Mouse (Mus musculus) spleen, adult 18-20 months (tissue): ENCODE results near the gene Thra.
A peak's percentile ranks its signal among the peaks of the same experiment; 100 is the strongest.

Experiments used
- DNase-seq, 2 experiments: peaks; one replicate each; pipeline ENCODE4 v3.0.0; 2022; ENCODE audit warnings: mixed read lengths in 2 of 2

Gene Thra

GRCm38 (mm10) chr11:98746855-98747693 lies 6.6 kb downstream of the Thra start:
- peak in 1 of 2 experiments; percentile 60 for DNase-seq

GRCm38 (mm10) chr11:98747804-98748505 lies 7.5 kb downstream of the Thra start:
- no peak for DNase-seq

GRCm38 (mm10) chr11:98748506-98749416 lies 8.3 kb downstream of the Thra start:
- DNase-seq = no peak

- no peak for DNase-seq
Observed at GRCm38 (mm10) chr11:98749716-98750115, 9.3 kb downstream of the Thra start.

GRCm38 (mm10) chr11:98750351-98751201 lies 10.1 kb downstream of the Thra start:
- DNase-seq = no peak

GRCm38 (mm10) chr11:98751221-98751782 lies 10.9 kb downstream of the Thra start:
- DNase-seq = no peak

GRCm38 (mm10) chr11:98752562-98753140 lies 12.2 kb downstream of the Thra start:
- no peak for DNase-seq

- DNase-seq = no peak
Observed at GRCm38 (mm10) chr11:98753264-98753663, 12.8 kb downstream of the Thra start.

GRCm38 (mm10) chr11:98754151-98754620 lies 13.7 kb downstream of the Thra start:
- DNase-seq = no peak

- DNase-seq = peak; percentile 48 to 66
Observed at GRCm38 (mm10) chr11:98754621-98755181, 14.3 kb downstream of the Thra start.

GRCm38 (mm10) chr11:98755726-98756380 lies 15.4 kb downstream of the Thra start:
- no peak for DNase-seq

GRCm38 (mm10) chr11:98756711-98757110 lies 16.3 kb downstream of the Thra start:
- DNase-seq = no peak

GRCm38 (mm10) chr11:98761939-98762338 lies 21.5 kb downstream of the Thra start:
- no peak for DNase-seq

GRCm38 (mm10) chr11:98762756-98763501 lies 22.5 kb downstream of the Thra start:
- DNase-seq = no peak

GRCm38 (mm10) chr11:98763502-98763861 lies 23.0 kb downstream of the Thra start:
- DNase-seq = no peak

GRCm38 (mm10) chr11:98764091-98764490 lies 23.7 kb downstream of the Thra start:
- DNase-seq = no peak

GRCm38 (mm10) chr11:98764746-98765145 lies 24.3 kb downstream of the Thra start:
- no peak for DNase-seq

- no peak for DNase-seq
Observed at GRCm38 (mm10) chr11:98765421-98766309, 25.2 kb downstream of the Thra start.
